24 mouse cellular contexts compared by ENCODE assay signal in the genomic region with DNA sequence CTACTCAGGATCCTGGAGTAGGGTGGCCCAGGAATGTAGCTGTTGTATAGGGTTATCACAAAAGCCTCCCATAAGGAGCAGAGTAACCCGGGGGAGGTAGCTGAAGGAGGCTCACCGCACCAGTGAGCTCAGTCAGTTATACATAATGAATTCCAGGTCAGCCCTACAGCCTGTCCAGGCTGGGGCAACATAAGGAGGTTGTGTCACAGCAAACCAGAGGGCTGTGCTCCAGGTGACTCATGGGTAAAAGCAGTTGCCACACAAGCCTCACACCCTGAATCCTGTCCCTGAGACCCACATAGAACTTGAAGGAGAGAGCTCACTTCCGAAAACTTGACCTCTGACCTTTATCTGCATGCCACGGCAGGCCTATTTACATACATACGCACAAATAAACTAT. TPM values are rescaled to one million over a fixed set of nuclear protein-coding genes. Genes with fewer than 3 reads are reported as not detected.
DNase-seq lines count a peak whose midpoint lies in the region; ATAC-seq and TF ChIP-seq lines count a peak whose summit lies in the region.
"Had no signal": no experiment of that assay in that cellular context is flagged by ENCODE, and none has a peak within 500 bp of the region (broad histone marks: within the 10 kb centered on the region; RNA-seq: fewer than 3 reads in every experiment).

No protein-coding gene starts in this region.

- no peak for TF ChIP-seq EP300 in heart, adult 2 months (IDR thresholded peaks at IDR 0.05; ENCODE audit: insufficient read depth, low read depth, low read length)

- H3K79me2 ChIP-seq in heart, adult 2 months (replicated peaks; ENCODE audit: control insufficient read depth, insufficient read depth, low read length) = no peaks in the 10 kb centered on the region

- peaks cover 27% of the 10 kb centered on the region for H3K4me1 ChIP-seq in heart, adult 2 months (ENCODE audit: control insufficient read depth, insufficient read depth, low read length)
- peaks cover 19 to 45% of the 10 kb centered on the region in 2 experiments for H3K4me1 ChIP-seq in ES-E14 (ENCODE audit: control insufficient read depth in 2 of 2, insufficient read depth in 2 of 2, low read length in 2 of 2, poor library complexity in 1 of 2)
- H3K4me1 ChIP-seq in hindbrain, embryonic 12.5 days = no peaks in the 10 kb centered on the region
- H3K4me1 ChIP-seq: forebrain, embryonic 15.5 days had no signal

- H3K36me3 ChIP-seq in heart, adult 2 months (ENCODE audit: control insufficient read depth, insufficient read depth, low read length) = no peaks in the 10 kb centered on the region
- H3K36me3 ChIP-seq in ES-E14 (ENCODE audit: control insufficient read depth, insufficient read depth, low read length, poor library complexity, severe bottlenecking) = no peaks in the 10 kb centered on the region; the same call in 1 of the 2 replicates
- H3K36me3 ChIP-seq in hindbrain, embryonic 12.5 days = no peaks in the 10 kb centered on the region
- H3K36me3 ChIP-seq: embryonic facial prominence, embryonic 10.5 days; forebrain, embryonic 15.5 days; limb, embryonic 10.5 days; midbrain, embryonic 12.5 days had no signal

- H3K27me3 ChIP-seq in heart, adult 2 months (ENCODE audit: control insufficient read depth, insufficient read depth, low read length) = no peaks in the 10 kb centered on the region
- H3K27me3 ChIP-seq in hindbrain, embryonic 12.5 days = no peaks in the 10 kb centered on the region
- H3K27me3 ChIP-seq: forebrain, embryonic 15.5 days; midbrain, embryonic 12.5 days had no signal

- H3K9me3 ChIP-seq in ES-E14 (ENCODE audit: control insufficient read depth, insufficient read depth, low read depth, low read length) = no peaks in the 10 kb centered on the region
- no peaks in the 10 kb centered on the region for H3K9me3 ChIP-seq in hindbrain, embryonic 12.5 days (replicated peaks)
- H3K9me3 ChIP-seq: embryonic facial prominence, embryonic 10.5 days; forebrain, embryonic 15.5 days; limb, embryonic 10.5 days; midbrain, embryonic 12.5 days had no signal

- WGBS in heart, adult 2 months = 84% methylated on average over 5 of the region's 5 CpGs
- WGBS in hindbrain, embryonic 12.5 days = 86% methylated on average over 5 of the region's 5 CpGs

- no peak for TF ChIP-seq CTCF in heart, adult 2 months (IDR thresholded peaks at IDR 0.05)

- no peak overlapping the region for H3K4me3 ChIP-seq in heart, adult 2 months
- no peak overlapping the region for H3K4me3 ChIP-seq in ES-E14 (ENCODE audit: insufficient read depth in 1 of 2, low read depth in 1 of 2, low read length in 2 of 2, poor library complexity in 1 of 2, severe bottlenecking in 1 of 2)
- no peak overlapping the region for H3K4me3 ChIP-seq in hindbrain, embryonic 12.5 days
- H3K4me3 ChIP-seq: embryonic facial prominence, embryonic 10.5 days; forebrain, embryonic 15.5 days; limb, embryonic 10.5 days; midbrain, embryonic 12.5 days had no signal

- H3K9ac ChIP-seq in heart, adult 2 months (ENCODE audit: low read depth, low read length) = no peak overlapping the region
- H3K9ac ChIP-seq in ES-E14 (ENCODE audit: insufficient read depth, low read depth, low read length, poor library complexity, severe bottlenecking) = peak overlapping the region; percentile 27; the same call in 1 of the 2 replicates
- no peak overlapping the region for H3K9ac ChIP-seq in hindbrain, embryonic 12.5 days
- H3K9ac ChIP-seq: forebrain, embryonic 15.5 days; hindbrain, embryonic 14.5 days; midbrain, embryonic 12.5 days had no signal

- DNase-seq in heart, adult 2 months = no peak
- DNase-seq in heart, postnatal 4 days = no peak
- peak; percentile 71 for DNase-seq in 416B (ENCODE audit: low read depth)
- no peak for DNase-seq in ES-E14 (ENCODE audit: low read depth, low spot score)
- DNase-seq in cerebellum, postnatal 14 days = no peak
- DNase-seq: adrenal gland, postnatal 10 days; cerebellum, adult 11 months; cerebellum, adult 9-11 months; gastrocnemius, postnatal 14 days; kidney, adult 18-20 months; kidney, postnatal 10 days; liver; lung, postnatal 14 days; right cerebral cortex, postnatal 14 days had no signal

- intact Hi-C loops in heart, adult 2 months (cut with DNase I) = no loop called here

- in situ Hi-C loops in ES-E14 (cut with MboI; ENCODE audit: low sequenced_read_pairs in 2 of 2, unreplicated experiment in 2 of 2) = loop anchor here in 1 of 2 experiments (10.0 kb wide), 1 partner anchor 284 kb away; no protein-coding TSS in a partner anchor

- ATAC-seq in neutrophil, adult 5-6 weeks (ENCODE audit: extremely low read depth, insufficient number of reproducible peaks, low FRiP score, poor library complexity, severe bottlenecking) = peak; percentile 14; the same call in 1 of the 2 replicates
- no peak for ATAC-seq in hindbrain, embryonic 12.5 days (ENCODE audit: low FRiP score)
- ATAC-seq: forebrain, embryonic 15.5 days; inflammation-experienced regulatory T-cells, adult 6 months had no signal

- H3K4me2 ChIP-seq in hindbrain, embryonic 12.5 days (replicated peaks) = no peak overlapping the region
- H3K4me2 ChIP-seq: forebrain, embryonic 15.5 days; hindbrain, embryonic 14.5 days; midbrain, embryonic 12.5 days had no signal

- no peak for TF ChIP-seq POLR2A in heart, adult 2 months (IDR thresholded peaks at IDR 0.05; ENCODE audit: insufficient read depth, low read depth, low read length)

- H3K27ac ChIP-seq in heart, adult 2 months = peak overlapping the region; percentile 86
- peak overlapping the region; percentile 97 for H3K27ac ChIP-seq in ES-E14 (ENCODE audit: insufficient read depth, low read depth, low read length, poor library complexity, severe bottlenecking)
- H3K27ac ChIP-seq in hindbrain, embryonic 12.5 days = no peak overlapping the region
- H3K27ac ChIP-seq: embryonic facial prominence, embryonic 10.5 days; forebrain, embryonic 15.5 days; hindbrain, embryonic 14.5 days; limb, embryonic 10.5 days; midbrain, embryonic 12.5 days had no signal

TF ChIP-seq in ES-E14, 5 proteins besides CTCF, POLR2A, EP300 and RAD21:
- TF ChIP-seq ZC3H11A (IDR thresholded peaks at IDR 0.05; ENCODE audit: borderline replicate concordance, low read depth, low read length) (no peak), CHD2 (IDR thresholded peaks at IDR 0.05; ENCODE audit: low read depth, low read length) (no peak), HCFC1 (IDR thresholded peaks at IDR 0.05; ENCODE audit: borderline replicate concordance, insufficient read depth, low read length) (no peak), MAFK (IDR thresholded peaks at IDR 0.05; ENCODE audit: insufficient read depth, low read depth, low read length) (no peak), ZNF384 (IDR thresholded peaks at IDR 0.05; ENCODE audit: low read depth, low read length) (no peak)

RNA-seq across cellular contexts. Expression of a gene that starts 30.6 kb away (rescaled TPM):
- total RNA-seq in heart, adult 2 months (2021) = 10 to 100 TPM; 28.0 to 28.9 TPM
- 10.7 and 11.5 TPM in 2 replicates for polyA plus RNA-seq in heart, adult 2 months (2012; rRNA removed)
- 10 to 100 TPM; 33.7 to 34.9 TPM for total RNA-seq in heart, postnatal 4 days (2021)
- 51.5 and 58.6 TPM in 2 replicates for total RNA-seq in ES-E14 (2012; rRNA removed)
- total RNA-seq in neutrophil, adult 5-6 weeks (2017) = 40.5 and 54.9 TPM in 2 replicates
- 21.7 and 23.7 TPM in 2 replicates for polyA plus RNA-seq in hindbrain, embryonic 12.5 days (2016; fragmentation: Nextera tagmentation; extraction: Ambion mirVana)

RNA-seq across cellular contexts. Expression of a gene that starts 36.9 kb away (rescaled TPM):
- 100 to 1,000 TPM; 236 to 263 TPM for total RNA-seq in heart, adult 2 months (2021)
- 297 and 303 TPM in 2 replicates for polyA plus RNA-seq in heart, adult 2 months (2012; rRNA removed)
- total RNA-seq in heart, postnatal 4 days (2021) = 100 to 1,000 TPM; 122 to 145 TPM
- total RNA-seq in ES-E14 (2012; rRNA removed) = 71.3 and 112 TPM in 2 replicates
- total RNA-seq in neutrophil, adult 5-6 weeks (2017) = 0.12 TPM in 1 of 2 replicates, not detected in the other
- 49.1 and 57.9 TPM in 2 replicates for polyA plus RNA-seq in hindbrain, embryonic 12.5 days (2016; fragmentation: Nextera tagmentation; extraction: Ambion mirVana)
- total RNA-seq: megakaryocyte progenitor cell, adult 5-6 weeks; monocyte, adult 5-6 weeks had no signal

RNA-seq across cellular contexts. Expression of a gene that starts 49.5 kb away (rescaled TPM):
- 10 to 100 TPM; 16.5 to 20.2 TPM for total RNA-seq in heart, adult 2 months (2021)
- 35.5 and 36.6 TPM in 2 replicates for polyA plus RNA-seq in heart, adult 2 months (2012; rRNA removed)
- 1 to 10 TPM; 3.1 to 3.2 TPM for total RNA-seq in heart, postnatal 4 days (2021)
- total RNA-seq in ES-E14 (2012; rRNA removed) = 3.9 and 10.1 TPM in 2 replicates
- total RNA-seq in neutrophil, adult 5-6 weeks (2017) = not detected in 2 replicates
- polyA plus RNA-seq in hindbrain, embryonic 12.5 days (2016; fragmentation: Nextera tagmentation; extraction: Ambion mirVana) = 0.29 and 0.50 TPM in 2 replicates
- total RNA-seq: monocyte, adult 5-6 weeks had no signal
- polyA plus RNA-seq: hindbrain, embryonic 14.5 days had no signal

RNA-seq across cellular contexts. Expression of a gene that starts 54.7 kb away (rescaled TPM):
- total RNA-seq in heart, adult 2 months (2021) = 100 to 1,000 TPM; 118 to 132 TPM
- polyA plus RNA-seq in heart, adult 2 months (2012; rRNA removed) = 183 and 258 TPM in 2 replicates
- total RNA-seq in heart, postnatal 4 days (2021) = 10 to 100 TPM; 32.5 to 33.6 TPM
- 0.76 and 0.79 TPM in 2 replicates for total RNA-seq in ES-E14 (2012; rRNA removed)
- 0.23 and 0.25 TPM in 2 replicates for total RNA-seq in neutrophil, adult 5-6 weeks (2017)
- polyA plus RNA-seq in hindbrain, embryonic 12.5 days (2016; fragmentation: Nextera tagmentation; extraction: Ambion mirVana) = not detected in 2 replicates
- total RNA-seq: megakaryocyte progenitor cell, adult 5-6 weeks; monocyte, adult 5-6 weeks had no signal
- polyA plus RNA-seq: hindbrain, embryonic 14.5 days had no signal

Comparison
In these comparisons a context has a peak if more than half of its experiments do, and no peak if none do; other contexts are left out.
1. RNA of a gene that starts 36.9 kb away (total RNA-seq): 236 to 263 TPM in heart, adult 2 months, 122 to 145 TPM in heart, postnatal 4 days and 71.3 to 112 TPM in ES-E14; 0.12 TPM in neutrophil, adult 5-6 weeks; every median in the first group is over 10 times any median in the second.